Mouse (Mus musculus) heart, postnatal 0 days (tissue): ENCODE data around the gene Kiz.

Source experiments
- CTCF ChIP-seq: IDR thresholded peaks from 2 replicates; pipeline ENCODE4 v1.5.1; 2016; ENCODE audit warnings: antibody characterized with exemption, control low read depth, low read depth
- EP300 ChIP-seq: IDR thresholded peaks from 2 replicates; pipeline ENCODE4 v1.6.1; 2016; ENCODE audit warnings: antibody characterized with exemption, low read depth

GRCm38 (mm10) chr2:146828006-146828405 lies 27.7 kb upstream of the Kiz start:
- TF ChIP-seq CTCF (no peak), EP300 (no peak)
